Mouse (Mus musculus) spleen, adult 2 months (tissue): ENCODE data around the gene Nos1ap.

Source experiments
- CTCF ChIP-seq: fragments of 200-500 bp; IDR thresholded peaks from 2 replicates; pipeline ENCODE4 v1.5.1; 2011; ENCODE audit warnings: mild to moderate bottlenecking, inconsistent platforms; ENCODE audit not compliant: insufficient read depth, insufficient read length, insufficient replicate concordance; ENCODE audit errors: extremely low read depth
- POLR2A ChIP-seq: fragments of 200-500 bp; IDR thresholded peaks from 2 replicates; pipeline ENCODE4 v1.6.1; 2011; ENCODE audit warnings: low read depth, low read length, inconsistent platforms

DNA sequence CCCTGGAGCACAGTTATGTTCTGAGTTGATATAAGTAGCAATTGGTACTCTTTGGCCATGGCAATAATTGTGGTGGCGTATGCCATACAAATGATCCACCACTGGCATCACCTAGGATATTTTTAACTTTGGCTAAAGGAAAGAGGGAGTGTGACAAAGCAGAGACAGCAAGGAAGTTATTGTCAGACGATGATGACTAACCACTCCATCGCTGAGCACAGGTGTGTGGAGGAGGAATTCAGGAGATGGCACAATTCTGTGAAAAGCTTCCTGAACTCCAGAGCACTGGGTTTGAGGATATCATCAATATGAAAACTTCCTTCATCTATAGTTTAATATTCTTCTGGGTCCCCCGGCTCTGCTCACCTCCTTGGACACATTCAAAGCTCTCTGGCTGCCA is 31.7 kb downstream of the Nos1ap start:
- TF ChIP-seq CTCF (no peak), POLR2A (no peak)
